Mouse (Mus musculus): Measurements from ENCODE around the gene Slain2.
"Not testable (repeated sequence)": the region's sequence is repeated elsewhere in the genome, so short reads cannot be mapped to it uniquely, and the experiment has no call there.

The Slain2 gene

DNA sequence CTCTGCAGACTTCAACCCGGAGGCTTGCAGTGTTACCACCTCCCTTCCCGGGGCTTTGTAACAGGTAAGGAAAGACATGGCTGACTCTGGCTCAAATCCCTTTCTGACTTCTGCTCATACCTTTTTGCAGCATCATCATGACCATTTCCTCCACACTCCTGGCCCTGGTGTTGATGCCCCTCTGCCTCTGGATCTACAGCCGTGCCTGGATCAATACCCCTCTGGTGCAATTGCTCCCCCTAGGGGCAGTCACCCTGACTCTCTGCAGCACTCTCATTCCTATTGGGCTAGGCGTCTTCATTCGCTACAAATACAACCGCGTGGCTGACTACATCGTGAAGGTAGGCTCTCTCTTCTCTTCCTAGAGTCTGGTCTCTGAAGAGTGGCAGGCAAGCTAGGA lies 94.1 kb downstream of the Slain2 start:
- peak in 1 of 2 experiments; percentile 24 for DNase-seq (ENCODE audit: low read depth in 2 of 2, low spot score in 2 of 2)

DNA sequence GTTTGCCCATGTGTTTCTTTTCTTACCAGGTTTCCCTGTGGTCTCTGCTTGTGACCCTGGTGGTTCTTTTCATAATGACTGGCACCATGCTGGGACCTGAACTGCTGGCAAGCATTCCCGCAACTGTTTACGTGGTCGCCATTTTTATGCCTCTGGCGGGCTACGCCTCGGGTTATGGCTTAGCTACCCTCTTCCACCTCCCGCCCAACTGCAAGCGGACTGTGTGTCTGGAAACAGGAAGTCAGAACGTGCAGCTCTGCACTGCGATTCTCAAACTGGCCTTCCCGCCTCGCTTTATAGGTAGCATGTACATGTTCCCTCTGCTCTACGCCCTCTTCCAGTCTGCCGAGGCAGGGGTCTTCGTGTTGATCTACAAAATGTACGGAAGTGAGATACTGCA lies 97.7 kb downstream of the Slain2 start:
- not testable (repeated sequence) for DNase-seq (ENCODE audit: low read depth in 2 of 2, low spot score in 2 of 2)

DNA sequence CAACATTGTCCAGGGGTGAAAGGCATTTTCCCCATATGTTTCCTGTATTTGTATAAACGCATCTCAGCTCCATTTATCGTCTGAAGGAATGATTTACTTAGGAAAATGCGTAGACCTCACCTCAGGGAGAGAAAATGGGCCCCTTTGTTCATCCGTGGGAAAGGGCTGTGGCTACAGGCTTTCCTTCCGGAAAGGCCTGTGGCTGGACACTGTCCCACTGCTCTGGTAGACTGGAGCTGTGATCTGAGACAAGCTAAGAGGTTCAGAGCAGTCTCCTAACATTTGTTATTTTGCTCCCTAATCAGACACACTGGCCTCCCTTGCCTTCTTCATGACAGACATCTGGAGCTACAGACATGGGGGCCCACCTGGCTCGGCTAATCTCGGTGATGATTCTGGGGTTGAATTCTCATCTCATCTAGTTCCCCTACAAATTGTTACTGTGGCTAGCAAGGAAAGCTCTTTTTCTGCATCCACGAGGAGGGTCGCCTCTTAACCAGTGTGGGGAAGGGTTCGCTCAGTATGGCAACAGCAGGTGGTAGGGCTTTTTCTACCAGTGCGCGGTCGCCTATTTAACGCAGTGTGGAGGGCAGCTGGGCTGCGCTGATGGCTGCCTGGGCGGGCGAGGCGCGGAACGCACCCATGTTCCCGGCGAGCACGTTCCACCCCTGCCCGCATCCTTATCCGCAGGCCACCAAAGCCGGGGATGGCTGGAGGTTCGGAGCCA lies 98.9 kb downstream of the Slain2 start:
- DNase-seq (ENCODE audit: low read depth in 2 of 2, low spot score in 2 of 2), result not testable (repeated sequence)

DNA sequence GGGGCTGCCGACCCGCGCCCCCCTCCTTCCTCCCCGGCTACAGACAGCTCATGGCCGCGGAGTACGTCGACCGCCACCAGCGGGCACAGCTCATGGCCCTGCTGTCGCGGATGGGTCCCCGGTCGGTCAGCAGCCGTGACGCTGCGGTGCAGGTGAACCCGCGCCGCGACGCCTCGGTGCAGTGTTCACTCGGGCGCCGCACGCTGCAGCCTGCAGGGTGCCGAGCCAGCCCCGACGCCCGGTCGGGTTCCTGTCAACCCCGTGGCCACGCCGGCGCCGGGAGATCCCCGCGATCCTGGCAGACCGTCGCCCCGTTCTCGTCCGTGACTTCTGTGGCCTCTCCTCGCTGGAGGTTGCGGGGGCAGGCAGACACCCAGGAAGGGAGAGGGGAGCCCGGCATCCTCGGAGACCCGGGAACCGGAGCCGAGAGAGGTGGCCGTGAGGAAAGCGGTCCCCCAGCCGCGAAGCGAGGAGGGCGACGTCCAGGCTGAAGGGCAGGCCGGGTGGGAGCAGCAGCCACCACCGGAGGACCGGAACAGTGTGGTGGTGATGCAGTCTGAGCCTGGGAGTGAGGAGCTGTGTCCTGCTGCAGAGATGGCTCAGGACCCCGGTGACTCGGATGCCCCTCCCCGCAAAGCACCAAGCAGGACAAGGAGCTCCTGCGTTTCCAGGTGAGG lies 99.6 kb downstream of the Slain2 start:
- not testable (repeated sequence) for DNase-seq (ENCODE audit: low read depth in 2 of 2, low spot score in 2 of 2)

DNA sequence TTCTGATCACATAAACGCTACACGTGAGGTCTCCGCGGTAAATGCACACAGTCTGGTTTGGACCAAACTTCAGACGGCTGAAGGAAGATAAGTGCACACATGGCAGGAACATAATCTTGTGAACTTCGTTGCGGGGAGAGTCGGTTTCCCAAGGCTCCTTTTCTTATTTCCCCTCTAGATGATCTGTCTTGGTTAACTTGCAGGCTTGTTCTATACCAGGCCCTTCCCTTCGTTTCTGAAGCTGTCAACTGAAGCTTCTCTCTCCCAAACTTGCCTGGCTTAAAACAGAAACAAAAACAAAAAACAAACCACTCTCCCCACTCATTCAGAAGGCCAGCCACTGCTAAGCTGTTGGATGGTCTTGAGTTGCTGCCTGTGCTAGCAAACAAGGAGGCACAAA lies 100.6 kb downstream of the Slain2 start:
- no peak for DNase-seq (ENCODE audit: low read depth in 2 of 2, low spot score in 2 of 2)

DNA sequence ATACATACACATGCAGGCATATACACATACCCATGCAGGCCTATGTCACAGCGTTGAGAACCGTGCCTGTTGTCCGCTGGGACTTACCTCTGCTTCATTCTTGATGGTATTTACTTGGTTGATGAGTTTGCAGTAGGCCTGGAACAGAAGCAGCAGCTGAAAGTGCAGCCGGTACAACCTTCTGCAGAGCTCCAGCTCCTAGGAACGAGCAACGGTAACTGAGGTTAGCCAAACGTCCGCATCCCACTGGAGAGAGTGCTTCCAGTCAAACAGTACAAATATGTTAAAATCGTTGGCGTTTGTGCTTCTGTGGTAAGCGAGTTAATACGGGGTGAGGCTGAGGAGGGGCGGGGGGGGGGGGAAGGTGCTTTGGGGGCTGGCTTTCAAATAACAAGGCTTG lies 109.7 kb downstream of the Slain2 start:
- DNase-seq (ENCODE audit: low read depth in 2 of 2, low spot score in 2 of 2), result no peak

All from CD8-positive naive resting alpha-beta T cell, adult 2 months (primary cell).